Mouse (Mus musculus) lung, embryonic 14.5 days (tissue): ENCODE results near the gene Nln. TPM values are rescaled to one million over a fixed set of nuclear protein-coding genes. Genes with fewer than 3 reads are reported as not detected.

Experiments used
- ATAC-seq: fragments of 200-750 bp; cut with Nextera tagmentation; 2 replicates; pipeline ENCODE4 v1.8.0; 2017; ENCODE audit warnings: mild to moderate bottlenecking, moderate TSS enrichment, moderate library complexity; ENCODE audit not compliant: insufficient read depth
- DNase-seq: peaks from one replicate; pipeline ENCODE4 v3.0.0-alpha.2; 2015
- H3K27ac ChIP-seq: fragments of 300-500 bp; sonication (generic); 2 replicates; pipeline ENCODE4 v1.5.1; 2014; ENCODE audit warnings: low read depth, mild to moderate bottlenecking, moderate library complexity
- H3K27me3 ChIP-seq: fragments of 300-500 bp; sonication (generic); 2 replicates; pipeline ENCODE4 v1.6.1; 2014; ENCODE audit warnings: low read length, control low read depth; ENCODE audit not compliant: insufficient read depth
- H3K36me3 ChIP-seq: fragments of 300-500 bp; sonication (generic); 2 replicates; pipeline ENCODE4 v1.6.1; 2014; ENCODE audit warnings: control low read depth; ENCODE audit not compliant: insufficient read depth
- H3K4me1 ChIP-seq: fragments of 300-500 bp; sonication (generic); 2 replicates; pipeline ENCODE4 v1.6.1; 2014; ENCODE audit warnings: antibody characterized with exemption, control low read depth; ENCODE audit not compliant: insufficient read depth
- H3K4me2 ChIP-seq: fragments of 300-500 bp; sonication (generic); 2 replicates; pipeline ENCODE4 v1.6.1; 2014; ENCODE audit warnings: mild to moderate bottlenecking
- H3K4me3 ChIP-seq: fragments of 300-500 bp; sonication (generic); 2 replicates; pipeline ENCODE4 v1.5.1; 2014; ENCODE audit warnings: low read depth, low read length
- H3K9ac ChIP-seq: fragments of 300-500 bp; sonication (generic); 2 replicates; pipeline ENCODE4 v1.6.1; 2014
- H3K9me3 ChIP-seq: fragments of 300-500 bp; sonication (generic); 2 replicates; pipeline ENCODE4 v1.6.1; 2016; ENCODE audit warnings: low read depth, low read length, control low read depth
- CTCF ChIP-seq: IDR thresholded peaks from 2 replicates; pipeline ENCODE4 v1.5.1; 2016; ENCODE audit warnings: antibody characterized with exemption, low read depth
- WGBS: fragments of 180-500 bp; shearing (Covaris S2); extraction: QIAGEN DNeasy Blood & Tissue Kit; methylation state at CpG from one replicate; pipeline ENCODE4 v1.1.7; 2014; 5-methylcytosine and 5-hydroxymethylcytosine counted together
- polyA plus RNA-seq: library from polyadenylated mRNA; unstranded; fragments of >200 nt; fragmentation: Nextera tagmentation; extraction: Ambion mirVana; gene quantifications from 2 replicates; pipeline ENCODE4 v1.2.1, GENCODE M21; 2014

Gene Nln
- polyA plus RNA-seq, 1 experiment from 2014 or later: 24.8 TPM

DNA sequence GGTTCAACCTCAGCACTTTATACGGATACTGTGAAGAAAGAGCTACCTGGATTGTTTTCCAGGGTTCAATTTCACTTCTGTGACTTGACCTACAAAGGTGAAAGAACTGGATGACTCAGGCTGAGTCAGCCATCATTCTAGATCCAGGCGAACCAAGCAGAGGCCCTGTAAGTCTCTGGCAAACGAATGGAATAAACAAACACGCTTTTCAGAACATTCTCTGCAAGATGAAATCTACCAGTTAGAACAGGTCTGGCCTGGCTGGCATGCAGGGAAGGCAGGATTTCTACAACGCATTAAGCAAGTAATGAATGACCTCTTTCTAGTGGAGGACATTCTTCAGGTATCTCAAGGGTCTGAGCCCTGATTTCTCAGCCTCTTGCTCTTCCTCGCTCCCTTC, 131.6 kb downstream of the Nln start:
- Histone ChIP-seq H3K9me3 (no peaks in the 10 kb centered on the region), H3K4me2 (no peak overlapping the region), H3K27ac (peak overlapping the region; percentile 80), H3K27me3 (no peaks in the 10 kb centered on the region), H3K4me3 (no peak overlapping the region), H3K36me3 (no peaks in the 10 kb centered on the region), H3K4me1 (no peaks in the 10 kb centered on the region; the same call in 1 of the 2 replicates), H3K9ac (no peak overlapping the region)
- peak; percentile 41 for DNase-seq
- ATAC-seq: peak; percentile 39
- TF ChIP-seq CTCF: no peak
- WGBS: 36% methylated on average over 6 of the region's 6 CpGs

DNA sequence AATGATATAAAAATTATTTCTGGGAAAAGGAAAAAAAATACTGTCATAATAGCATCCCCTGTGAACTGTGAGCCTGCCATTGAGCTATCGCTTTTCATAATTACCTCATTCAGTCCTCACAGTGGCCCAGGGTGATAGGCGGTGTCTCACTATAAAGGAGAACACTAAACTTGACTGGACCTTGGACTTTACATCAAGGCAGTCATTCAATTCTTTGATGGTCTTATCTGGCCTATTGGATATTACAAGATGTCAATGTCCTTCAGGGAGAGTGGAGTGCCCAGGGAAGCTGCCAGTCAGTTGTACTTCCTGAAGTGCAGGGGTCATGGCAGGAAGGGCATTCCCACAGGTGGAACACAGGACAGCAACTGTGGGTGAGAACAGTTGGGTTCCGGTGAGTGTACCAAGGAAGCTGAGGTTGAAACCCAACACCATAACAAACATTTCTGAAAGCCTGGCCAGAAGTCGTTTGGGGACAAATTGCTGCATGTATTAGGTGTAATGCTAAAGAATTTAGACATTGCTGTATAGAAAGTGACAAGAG, 133.2 kb downstream of the Nln start:
- Histone ChIP-seq H3K36me3 (no peaks in the 10 kb centered on the region), H3K27me3 (no peaks in the 10 kb centered on the region), H3K27ac (no peak overlapping the region), H3K4me2 (no peak overlapping the region), H3K4me3 (no peak overlapping the region), H3K9ac (no peak overlapping the region), H3K9me3 (no peaks in the 10 kb centered on the region), H3K4me1 (no peaks in the 10 kb centered on the region; the same call in 1 of the 2 replicates)
- no peak for TF ChIP-seq CTCF
- WGBS: 66% methylated on average over 4 of the region's 4 CpGs
- DNase-seq (no peak), ATAC-seq (no peak)

DNA sequence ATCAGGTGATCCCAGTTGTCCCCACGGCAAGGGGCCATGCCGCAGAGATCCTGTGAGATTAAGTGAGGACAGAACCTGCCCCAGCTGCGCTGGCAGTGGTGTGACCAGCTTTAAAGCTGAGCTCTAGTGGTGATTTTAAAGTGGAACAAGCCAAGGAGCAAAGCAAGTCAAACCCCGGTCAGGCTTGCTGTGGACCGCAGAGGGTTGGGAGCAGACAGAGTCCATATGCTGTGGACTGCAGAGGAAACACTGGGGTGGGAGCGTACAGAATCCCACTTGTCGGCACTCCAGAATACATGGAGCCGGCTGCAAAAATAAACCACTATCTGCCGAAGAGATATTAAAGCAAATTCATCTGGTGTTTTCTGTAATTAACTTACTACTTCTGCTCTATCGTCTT, 134.3 kb downstream of the Nln start:
- Histone ChIP-seq H3K9me3 (no peaks in the 10 kb centered on the region), H3K4me2 (no peak overlapping the region), H3K27ac (no peak overlapping the region), H3K27me3 (no peaks in the 10 kb centered on the region), H3K4me1 (no peaks in the 10 kb centered on the region; the same call in 1 of the 2 replicates), H3K4me3 (no peak overlapping the region), H3K9ac (no peak overlapping the region), H3K36me3 (no peaks in the 10 kb centered on the region)
- DNase-seq (peak; percentile 53), ATAC-seq (peak; percentile 54; the same call in 1 of the 2 replicates)
- 51% methylated on average over 10 of the region's 10 CpGs for WGBS
- TF ChIP-seq CTCF: no peak

DNA sequence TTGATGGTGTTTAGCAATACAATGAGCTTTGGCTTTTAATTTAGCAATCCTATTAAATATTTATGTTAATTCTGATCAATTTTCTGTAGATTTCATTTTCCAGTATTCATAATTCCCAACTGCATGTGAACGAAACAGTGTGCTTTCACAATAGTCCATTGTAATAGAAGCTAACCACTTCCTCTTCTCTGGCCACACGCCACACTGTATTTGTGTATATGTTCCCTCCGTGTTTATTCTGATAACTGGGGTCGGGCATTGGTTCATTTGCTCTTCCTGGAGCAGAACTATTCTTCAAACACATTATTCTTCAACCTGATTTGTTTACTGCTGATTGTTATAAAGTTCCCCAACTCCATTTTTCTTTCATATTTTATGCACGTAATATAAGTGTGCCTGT, 135.4 kb downstream of the Nln start:
- Histone ChIP-seq H3K4me2 (no peak overlapping the region), H3K4me1 (no peaks in the 10 kb centered on the region; the same call in 1 of the 2 replicates), H3K9me3 (no peaks in the 10 kb centered on the region), H3K27ac (no peak overlapping the region), H3K4me3 (no peak overlapping the region), H3K9ac (no peak overlapping the region), H3K36me3 (no peaks in the 10 kb centered on the region), H3K27me3 (no peaks in the 10 kb centered on the region)
- WGBS: 21% methylated on average over 5 of the region's 5 CpGs
- TF ChIP-seq CTCF: no peak
- ATAC-seq (peak; percentile 41; the same call in 1 of the 2 replicates), DNase-seq (peak; percentile 82)

Other genes starting within 250 kb of the Nln start
- gene Erbin, start 189.1 kb downstream of the Nln start, polyA plus RNA-seq: 30.7 and 32.5 TPM in 2 replicates
- 5.5 and 6.3 TPM in 2 replicates for gene Sgtb, start 127 bp upstream of the Nln start, polyA plus RNA-seq
- gene Trappc13, start 68.9 kb upstream of the Nln start, polyA plus RNA-seq: 65.5 and 66.5 TPM in 2 replicates
- 19.2 TPM in 2 replicates for gene Trim23, start 69.2 kb upstream of the Nln start, polyA plus RNA-seq
- gene Cenpk, start 119.0 kb upstream of the Nln start, polyA plus RNA-seq: 78.6 and 89.4 TPM in 2 replicates
- gene Ppwd1, start 119.2 kb upstream of the Nln start, polyA plus RNA-seq: 17.8 and 17.9 TPM in 2 replicates
- 4.5 and 5.9 TPM in 2 replicates for gene Adamts6, start 178.2 kb upstream of the Nln start, polyA plus RNA-seq